Mouse (Mus musculus) embryonic fibroblast, embryonic 13.5 days (primary cell): ENCODE measurements around the gene Ralgps1.

Experiments
- CTCF ChIP-seq: IDR thresholded peaks from 2 replicates; pipeline ENCODE4 v1.5.1; 2011; ENCODE audit warnings: mild to moderate bottlenecking, control low read depth, low read length, moderate library complexity, borderline replicate concordance; ENCODE audit not compliant: insufficient read depth
- POLR2A ChIP-seq: IDR thresholded peaks from 2 replicates; pipeline ENCODE4 v1.6.1; 2011; ENCODE audit warnings: low read depth, mild to moderate bottlenecking, control low read depth, low read length, moderate library complexity

DNA sequence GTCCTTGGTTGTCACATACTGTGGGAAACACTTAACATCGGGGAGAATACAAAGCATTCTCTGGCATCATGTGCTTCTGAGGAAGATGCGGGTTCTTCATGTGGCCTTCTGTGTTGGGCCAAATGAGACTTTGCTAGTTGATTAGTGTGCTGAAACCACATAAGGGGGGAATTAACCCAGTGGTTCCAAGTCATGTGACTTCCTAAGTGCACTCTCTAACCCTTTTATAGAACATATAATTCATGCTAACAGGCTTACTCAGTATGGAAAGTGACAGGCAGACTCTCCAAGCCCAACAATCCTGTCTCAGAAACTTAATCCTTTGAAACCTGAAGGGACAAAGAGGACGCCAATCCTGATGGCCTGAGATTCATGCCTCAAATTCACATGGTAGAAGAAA is 68.9 kb downstream of the Ralgps1 start:
- TF ChIP-seq CTCF (no peak), POLR2A (no peak)
